Mouse (Mus musculus) bone marrow, adult 2 months (tissue): ENCODE data around the gene Mst1.

ENCODE experiments used
- CTCF ChIP-seq: fragments of 200-500 bp; IDR thresholded peaks from 2 replicates; pipeline ENCODE4 v1.5.1; 2011; ENCODE audit warnings: low read length, control low read depth; ENCODE audit not compliant: control insufficient read depth, insufficient read depth
- POLR2A ChIP-seq: fragments of 200-500 bp; IDR thresholded peaks from 2 replicates; pipeline ENCODE4 v1.6.1; 2011; ENCODE audit warnings: low read depth, mild to moderate bottlenecking, control low read depth, low read length, borderline replicate concordance; ENCODE audit not compliant: control insufficient read depth

- TF ChIP-seq POLR2A (no peak), CTCF (peak; percentile 2; the same call in 1 of the 2 replicates)
Observed at GRCm38 (mm10) chr9:108067199-108067598, 13.0 kb upstream of the Mst1 start.
